Mouse (Mus musculus) cerebellum, adult 2 months (tissue): Measurements from ENCODE around the gene Slk. TPM values are rescaled to one million over a fixed set of nuclear protein-coding genes. Genes with fewer than 3 reads are reported as not detected.

Experiments used
- DNase-seq, 2 experiments: peaks; one replicate each; pipeline ENCODE4 v3.0.0; 2021
- H3K27ac ChIP-seq: fragments of 200-500 bp; 2 replicates; pipeline ENCODE4 v1.5.1; 2012; ENCODE audit warnings: low read length, control low read depth, inconsistent platforms; ENCODE audit not compliant: insufficient read depth
- H3K27me3 ChIP-seq: fragments of 200-500 bp; 2 replicates; pipeline ENCODE4 v1.6.1; 2012; ENCODE audit warnings: inconsistent platforms, mild to moderate bottlenecking, low read length, moderate library complexity; ENCODE audit not compliant: control insufficient read depth, insufficient read depth
- H3K4me1 ChIP-seq: fragments of 200-500 bp; 2 replicates; pipeline ENCODE4 v1.6.1; 2011; ENCODE audit warnings: low read length; ENCODE audit not compliant: control insufficient read depth, insufficient read depth
- H3K4me3 ChIP-seq: fragments of 200-500 bp; replicated peaks from 2 replicates; pipeline ENCODE3; 2011; ENCODE audit warnings: mild to moderate bottlenecking, low read depth, low read length, control low read depth; ENCODE audit not compliant: insufficient read depth
- CTCF ChIP-seq: fragments of 200-500 bp; IDR thresholded peaks from 2 replicates; pipeline ENCODE4 v1.5.1; 2011; ENCODE audit warnings: low read depth, mild to moderate bottlenecking, control low read depth, low read length, moderate library complexity, borderline replicate concordance; ENCODE audit not compliant: insufficient read depth
- POLR2A ChIP-seq: fragments of 200-500 bp; IDR thresholded peaks from 2 replicates; pipeline ENCODE4 v1.6.1; 2011; ENCODE audit warnings: low read length, control low read depth, borderline replicate concordance; ENCODE audit not compliant: insufficient read depth
- WGBS: fragments of 180-500 bp; shearing (Covaris S2); methylation state at CpG from one replicate; pipeline ENCODE4 v1.1.7; 2018; 5-methylcytosine and 5-hydroxymethylcytosine counted together
- polyA plus RNA-seq: library from polyadenylated mRNA; depleted of rRNA; stranded (reverse); fragments of >200 nt; gene quantifications from 2 replicates; pipeline ENCODE4 v1.2.3, GENCODE M21; 2012

The Slk gene
- polyA plus RNA-seq, 1 experiment, result 33.8 TPM

- no peak for DNase-seq
- H3K4me1 ChIP-seq, result 0 out of 2 replicates have a peak, but pooled peaks cover 2% of the 10 kb centered on the region
- no peak overlapping the region; the same call in 1 of the 2 replicates for H3K27ac ChIP-seq
- no peaks in the 10 kb centered on the region for H3K27me3 ChIP-seq
- 48% methylated on average over 10 of the region's 10 CpGs for WGBS
- H3K4me3 ChIP-seq, result no peak overlapping the region
- TF ChIP-seq POLR2A (no peak), CTCF (no peak)
Measured at GRCm38 (mm10) chr19:47624940-47625711, 45.6 kb downstream of the Slk start.

- no peak for TF ChIP-seq CTCF
- no peak for TF ChIP-seq POLR2A
- Histone ChIP-seq H3K4me3 (no peak overlapping the region), H3K4me1 (0 out of 2 replicates have a peak, but pooled peaks cover 2% of the 10 kb centered on the region), H3K27me3 (no peaks in the 10 kb centered on the region), H3K27ac (no peak overlapping the region)
- DNase-seq, result no peak
- 94% methylated on average over 10 of the region's 10 CpGs for WGBS
Measured at GRCm38 (mm10) chr19:47627450-47627849, 48.0 kb downstream of the Slk start.

GRCm38 (mm10) chr19:47629068-47629467 lies 49.6 kb downstream of the Slk start:
- Histone ChIP-seq H3K4me3 (no peak overlapping the region), H3K27ac (no peak overlapping the region), H3K4me1 (0 out of 2 replicates have a peak, but pooled peaks cover 2% of the 10 kb centered on the region), H3K27me3 (no peaks in the 10 kb centered on the region)
- 51% methylated on average over 5 of the region's 5 CpGs for WGBS
- DNase-seq, result no peak
- no peak for TF ChIP-seq POLR2A
- TF ChIP-seq CTCF, result no peak

- no peak for TF ChIP-seq CTCF
- TF ChIP-seq POLR2A, result no peak
- H3K4me3 ChIP-seq, result no peak overlapping the region
- DNase-seq, result no peak
- 69% methylated on average over 5 of the region's 5 CpGs for WGBS
- no peaks in the 10 kb centered on the region for H3K27me3 ChIP-seq
- H3K4me1 ChIP-seq, result 0 out of 2 replicates have a peak, but pooled peaks cover 2% of the 10 kb centered on the region
- H3K27ac ChIP-seq, result no peak overlapping the region
Measured at GRCm38 (mm10) chr19:47630381-47630780, 50.9 kb downstream of the Slk start.

GRCm38 (mm10) chr19:47631799-47632198 lies 52.3 kb downstream of the Slk start:
- TF ChIP-seq CTCF, result no peak
- no peak for TF ChIP-seq POLR2A
- Histone ChIP-seq H3K4me3 (no peak overlapping the region), H3K27ac (no peak overlapping the region), H3K27me3 (no peaks in the 10 kb centered on the region), H3K4me1 (0 out of 2 replicates have a peak, but pooled peaks cover 2% of the 10 kb centered on the region)
- no peak for DNase-seq
- 97% methylated on average over 5 of the region's 5 CpGs for WGBS

GRCm38 (mm10) chr19:47635380-47635779 lies 55.9 kb downstream of the Slk start:
- 95% methylated on average over 4 of the region's 4 CpGs for WGBS
- no peak for DNase-seq
- no peak overlapping the region for H3K27ac ChIP-seq
- no peak for TF ChIP-seq CTCF
- no peak for TF ChIP-seq POLR2A
- H3K27me3 ChIP-seq, result no peaks in the 10 kb centered on the region
- H3K4me3 ChIP-seq, result no peak overlapping the region
- no peaks in the 10 kb centered on the region for H3K4me1 ChIP-seq

GRCm38 (mm10) chr19:47643910-47644309 lies 64.4 kb downstream of the Slk start:
- Histone ChIP-seq H3K4me1 (peaks cover 8% of the 10 kb centered on the region; the same call in 1 of the 2 replicates), H3K27ac (0 out of 2 replicates have a peak overlapping the region, but pooled peaks have one; percentile 2), H3K4me3 (no peak overlapping the region), H3K27me3 (no peaks in the 10 kb centered on the region)
- 81% methylated on average over 2 of the region's 2 CpGs for WGBS
- TF ChIP-seq POLR2A (no peak), CTCF (no peak)
- no peak for DNase-seq

GRCm38 (mm10) chr19:47645583-47645982 lies 66.1 kb downstream of the Slk start:
- Histone ChIP-seq H3K27me3 (no peaks in the 10 kb centered on the region), H3K27ac (peak overlapping the region; percentile 64; the same call in 1 of the 2 replicates), H3K4me1 (peaks cover 8% of the 10 kb centered on the region; the same call in 1 of the 2 replicates), H3K4me3 (no peak overlapping the region)
- DNase-seq, result peak in 1 of 2 experiments; percentile 27
- TF ChIP-seq CTCF, result no peak
- no peak for TF ChIP-seq POLR2A
- 31% methylated on average over 6 of the region's 6 CpGs for WGBS
